Mouse (Mus musculus) intestine, postnatal 0 days (tissue): ENCODE measurements around the gene Mms22l. TPM values are rescaled to one million over a fixed set of nuclear protein-coding genes. Genes with fewer than 3 reads are reported as not detected.

Source experiments
- ATAC-seq: fragments of 200-750 bp; cut with Nextera tagmentation; 2 replicates; pipeline ENCODE4 v1.8.0; 2017; ENCODE audit warnings: mild to moderate bottlenecking, moderate TSS enrichment, moderate library complexity
- H3K27ac ChIP-seq: fragments of 300-500 bp; sonication (generic); 2 replicates; pipeline ENCODE4 v1.5.1; 2014; ENCODE audit warnings: mild to moderate bottlenecking, low read depth, low read length, moderate library complexity
- H3K27me3 ChIP-seq: fragments of 300-500 bp; sonication (generic); replicated peaks from 2 replicates; pipeline ENCODE4 v1.6.1; 2014; ENCODE audit warnings: low read length, mixed read lengths; ENCODE audit not compliant: control insufficient read depth, insufficient read depth
- H3K36me3 ChIP-seq: fragments of 300-500 bp; sonication (generic); 2 replicates; pipeline ENCODE4 v1.6.1; 2014; ENCODE audit warnings: mild to moderate bottlenecking, moderate library complexity; ENCODE audit not compliant: control insufficient read depth, insufficient read depth
- H3K4me1 ChIP-seq: fragments of 300-500 bp; sonication (generic); replicated peaks from 2 replicates; pipeline ENCODE4 v1.6.1; 2014; ENCODE audit warnings: antibody characterized with exemption, low read length, mixed read lengths; ENCODE audit not compliant: control insufficient read depth, insufficient read depth
- H3K4me2 ChIP-seq: fragments of 300-500 bp; sonication (generic); replicated peaks from 2 replicates; pipeline ENCODE4 v1.6.1; 2014; ENCODE audit warnings: low read depth, mild to moderate bottlenecking, moderate library complexity
- H3K4me3 ChIP-seq: fragments of 300-500 bp; sonication (generic); 2 replicates; pipeline ENCODE4 v1.5.1; 2014; ENCODE audit warnings: low read depth, low read length
- H3K9ac ChIP-seq: fragments of 300-500 bp; sonication (generic); 2 replicates; pipeline ENCODE4 v1.6.1; 2014; ENCODE audit warnings: mild to moderate bottlenecking, low read depth, low read length
- H3K9me3 ChIP-seq: fragments of 300-500 bp; sonication (generic); 2 replicates; pipeline ENCODE4 v1.6.1; 2016; ENCODE audit warnings: mixed run types; ENCODE audit not compliant: control insufficient read depth
- CTCF ChIP-seq: sonication (generic); IDR thresholded peaks from 2 replicates; pipeline ENCODE4 v1.5.1; 2016; ENCODE audit warnings: low read depth, mild to moderate bottlenecking, control low read depth, antibody characterized with exemption, moderate library complexity
- WGBS: fragments of 180-500 bp; shearing (Covaris S2); extraction: QIAGEN DNeasy Blood & Tissue Kit; methylation state at CpG from one replicate; pipeline ENCODE4 v1.1.7; 2014; 5-methylcytosine and 5-hydroxymethylcytosine counted together
- polyA plus RNA-seq: library from polyadenylated mRNA; unstranded; fragments of >200 nt; fragmentation: Nextera tagmentation; extraction: Ambion mirVana; gene quantifications from 2 replicates; pipeline ENCODE4 v1.2.1, GENCODE M21; 2015

The Mms22l gene
- polyA plus RNA-seq, 1 experiment from 2014 or later: 6.9 TPM

DNA sequence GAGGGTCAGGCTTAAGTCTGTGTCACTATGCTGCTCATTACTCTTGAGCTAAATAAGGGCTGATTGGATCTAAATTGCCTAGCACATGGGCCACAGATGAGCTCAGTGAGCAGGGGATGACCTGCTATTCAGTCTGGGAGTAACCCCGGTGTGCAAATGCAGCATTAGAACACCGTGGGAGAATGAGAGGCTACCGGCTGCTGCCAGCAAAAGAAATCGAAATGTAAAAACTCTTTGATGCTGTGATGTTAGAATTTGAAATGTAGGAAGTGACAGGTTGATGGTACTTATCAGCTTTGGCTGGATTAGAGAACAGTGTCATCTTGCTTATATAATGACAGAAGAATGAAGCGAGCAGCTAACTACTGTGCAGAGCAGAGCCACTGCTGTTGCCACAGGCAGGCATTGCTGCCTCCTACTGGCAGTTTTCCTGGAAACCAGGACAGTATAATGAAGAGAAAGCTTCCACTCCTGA is 48.5 kb downstream of the Mms22l start:
- no peaks in the 10 kb centered on the region; the same call in 1 of the 2 replicates for H3K36me3 ChIP-seq
- H3K27me3 ChIP-seq: no peaks in the 10 kb centered on the region
- no peak overlapping the region for H3K9ac ChIP-seq
- TF ChIP-seq CTCF: peak; percentile 76
- no peaks in the 10 kb centered on the region for H3K9me3 ChIP-seq
- no peak overlapping the region; the same call in 1 of the 2 replicates for H3K27ac ChIP-seq
- peak; percentile 60; the same call in 1 of the 2 replicates for ATAC-seq
- H3K4me3 ChIP-seq: no peak overlapping the region
- 55% methylated on average over 5 of the region's 5 CpGs for WGBS
- H3K4me1 ChIP-seq: no peaks in the 10 kb centered on the region
- no peak overlapping the region; the same call in 1 of the 2 replicates for H3K4me2 ChIP-seq

GRCm38 (mm10) chr4:24556116-24556820 is 60.0 kb downstream of the Mms22l start:
- no peaks in the 10 kb centered on the region for H3K36me3 ChIP-seq
- WGBS: 28% methylated on average over 6 of the region's 6 CpGs
- no peak overlapping the region for H3K27ac ChIP-seq
- H3K4me2 ChIP-seq: no peak overlapping the region
- H3K4me3 ChIP-seq: no peak overlapping the region
- no peak for ATAC-seq
- no peak overlapping the region for H3K9ac ChIP-seq
- H3K27me3 ChIP-seq: no peaks in the 10 kb centered on the region
- TF ChIP-seq CTCF: no peak
- H3K9me3 ChIP-seq: no peaks in the 10 kb centered on the region
- H3K4me1 ChIP-seq: no peaks in the 10 kb centered on the region; the same call in 1 of the 2 replicates

DNA sequence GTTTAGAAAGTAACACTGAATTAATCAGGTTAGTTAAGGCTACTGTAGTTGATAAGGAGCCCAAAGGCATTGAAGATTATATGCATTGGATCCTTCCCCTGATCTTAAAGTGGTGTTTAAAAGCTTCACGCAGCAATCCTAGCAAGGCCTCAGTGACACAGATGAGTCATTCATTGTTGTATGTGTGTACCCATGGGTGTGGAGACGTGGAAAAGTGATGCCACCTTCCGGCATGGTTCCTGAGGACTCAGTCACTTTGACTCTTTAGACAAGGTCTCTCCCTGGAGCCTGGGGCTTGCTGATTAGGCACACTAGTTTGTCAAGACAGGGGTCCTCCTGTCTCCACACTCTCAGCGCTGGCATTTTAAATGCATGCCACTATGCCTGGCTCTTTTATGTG is 60.9 kb downstream of the Mms22l start:
- no peaks in the 10 kb centered on the region for H3K9me3 ChIP-seq
- H3K9ac ChIP-seq: no peak overlapping the region
- no peaks in the 10 kb centered on the region for H3K36me3 ChIP-seq
- peak; percentile 80 for ATAC-seq
- 46% methylated on average over 4 of the region's 4 CpGs for WGBS
- no peak overlapping the region for H3K27ac ChIP-seq
- no peaks in the 10 kb centered on the region for H3K27me3 ChIP-seq
- peak; percentile 31 for TF ChIP-seq CTCF
- H3K4me2 ChIP-seq: 0 out of 2 replicates have a peak overlapping the region, but pooled peaks have one; percentile 6
- H3K4me3 ChIP-seq: no peak overlapping the region
- no peaks in the 10 kb centered on the region; the same call in 1 of the 2 replicates for H3K4me1 ChIP-seq

- Histone ChIP-seq H3K36me3 (no peaks in the 10 kb centered on the region), H3K27ac (no peak overlapping the region), H3K4me2 (no peak overlapping the region), H3K9ac (no peak overlapping the region), H3K9me3 (no peaks in the 10 kb centered on the region), H3K27me3 (no peaks in the 10 kb centered on the region), H3K4me3 (no peak overlapping the region), H3K4me1 (no peaks in the 10 kb centered on the region)
- TF ChIP-seq CTCF: no peak
- no peak for ATAC-seq
- WGBS: 79% methylated on average over 6 of the region's 6 CpGs
These were observed 71.8 kb downstream of the Mms22l start for GRCm38 (mm10) chr4:24568026-24568425.

DNA sequence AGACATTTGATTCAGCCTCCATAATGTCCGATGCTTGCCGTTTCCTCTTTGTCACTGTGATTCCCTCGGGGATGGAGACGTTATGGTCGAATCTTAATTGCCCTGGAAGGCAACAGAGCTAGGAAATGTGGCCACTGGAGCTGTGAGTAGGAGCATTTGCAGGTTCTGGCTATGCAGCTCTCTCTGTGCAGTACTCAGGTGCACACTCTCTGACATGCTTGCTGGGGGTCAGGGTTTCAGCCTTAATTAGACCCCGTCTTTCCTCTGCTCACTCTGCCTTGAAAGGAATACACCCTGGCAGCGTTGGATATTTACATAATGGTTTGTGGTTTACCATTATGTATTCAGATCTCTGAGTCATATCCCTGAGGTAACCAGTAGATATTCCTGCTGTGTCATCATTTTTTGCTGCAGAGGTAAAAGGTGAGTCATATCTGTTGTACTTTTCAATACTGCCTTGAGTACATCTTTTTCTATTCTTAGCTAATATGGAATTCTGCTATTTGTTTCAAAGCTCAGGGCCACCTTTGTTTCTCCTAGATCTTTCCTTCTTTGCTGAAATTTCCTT is 72.8 kb downstream of the Mms22l start:
- H3K4me1 ChIP-seq: no peaks in the 10 kb centered on the region
- no peaks in the 10 kb centered on the region for H3K9me3 ChIP-seq
- H3K4me2 ChIP-seq: no peak overlapping the region; the same call in 1 of the 2 replicates
- ATAC-seq: peak; percentile 84
- H3K4me3 ChIP-seq: no peak overlapping the region
- no peak for TF ChIP-seq CTCF
- 82% methylated on average over 7 of the region's 7 CpGs for WGBS
- H3K27me3 ChIP-seq: no peaks in the 10 kb centered on the region
- H3K27ac ChIP-seq: no peak overlapping the region
- no peaks in the 10 kb centered on the region for H3K36me3 ChIP-seq
- H3K9ac ChIP-seq: no peak overlapping the region

DNA sequence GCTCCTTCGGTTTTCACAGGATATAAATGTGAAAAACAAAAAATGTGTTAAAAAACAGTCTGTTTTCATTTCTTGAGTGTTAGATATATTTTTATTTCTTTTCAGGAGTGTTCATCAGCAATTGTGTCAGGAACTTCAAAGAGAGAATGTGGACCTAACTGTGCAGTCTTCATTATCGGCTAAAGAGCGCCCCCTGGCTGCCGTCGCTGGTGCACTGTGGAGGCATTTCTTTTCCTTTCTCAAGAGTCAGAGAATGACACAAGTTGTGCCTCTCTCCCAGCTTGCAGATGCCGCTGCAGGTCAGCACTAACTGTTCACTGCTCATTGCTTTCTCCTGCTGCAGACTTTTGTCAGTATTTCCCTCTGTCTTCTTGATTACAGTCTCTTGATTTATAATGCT is 78.0 kb downstream of the Mms22l start:
- Histone ChIP-seq H3K36me3 (peaks cover 5% of the 10 kb centered on the region; the same call in 1 of the 2 replicates), H3K4me1 (no peaks in the 10 kb centered on the region), H3K4me2 (no peak overlapping the region), H3K4me3 (no peak overlapping the region), H3K27me3 (no peaks in the 10 kb centered on the region), H3K27ac (no peak overlapping the region), H3K9me3 (no peaks in the 10 kb centered on the region), H3K9ac (no peak overlapping the region)
- peak; percentile 60; the same call in 1 of the 2 replicates for ATAC-seq
- peak; percentile 90 for TF ChIP-seq CTCF
- WGBS: 25% methylated on average over 6 of the region's 6 CpGs
